Mouse (Mus musculus) adrenal gland, adult 18-20 months (tissue): ENCODE data around the gene Prkcz. TPM values are rescaled to one million over a fixed set of nuclear protein-coding genes. Genes with fewer than 3 reads are reported as not detected.
A peak's percentile ranks its signal among the peaks of the same experiment; 100 is the strongest.

Experiments used
- DNase-seq, 2 experiments: peaks; one replicate each; pipeline ENCODE4 v3.0.0; 2021 to 2022; ENCODE audit warnings: low spot score in 2 of 2
- total RNA-seq, 2 experiments: library from RNA; stranded (reverse); gene quantifications; 1 replicate in 1 of 2; 2 replicates in 1 of 2; pipeline ENCODE4 v1.2.3; 2021

Prkcz gene
- total RNA-seq, 2 experiments from 2014 or later, result 5.5 to 7.6 TPM

DNA sequence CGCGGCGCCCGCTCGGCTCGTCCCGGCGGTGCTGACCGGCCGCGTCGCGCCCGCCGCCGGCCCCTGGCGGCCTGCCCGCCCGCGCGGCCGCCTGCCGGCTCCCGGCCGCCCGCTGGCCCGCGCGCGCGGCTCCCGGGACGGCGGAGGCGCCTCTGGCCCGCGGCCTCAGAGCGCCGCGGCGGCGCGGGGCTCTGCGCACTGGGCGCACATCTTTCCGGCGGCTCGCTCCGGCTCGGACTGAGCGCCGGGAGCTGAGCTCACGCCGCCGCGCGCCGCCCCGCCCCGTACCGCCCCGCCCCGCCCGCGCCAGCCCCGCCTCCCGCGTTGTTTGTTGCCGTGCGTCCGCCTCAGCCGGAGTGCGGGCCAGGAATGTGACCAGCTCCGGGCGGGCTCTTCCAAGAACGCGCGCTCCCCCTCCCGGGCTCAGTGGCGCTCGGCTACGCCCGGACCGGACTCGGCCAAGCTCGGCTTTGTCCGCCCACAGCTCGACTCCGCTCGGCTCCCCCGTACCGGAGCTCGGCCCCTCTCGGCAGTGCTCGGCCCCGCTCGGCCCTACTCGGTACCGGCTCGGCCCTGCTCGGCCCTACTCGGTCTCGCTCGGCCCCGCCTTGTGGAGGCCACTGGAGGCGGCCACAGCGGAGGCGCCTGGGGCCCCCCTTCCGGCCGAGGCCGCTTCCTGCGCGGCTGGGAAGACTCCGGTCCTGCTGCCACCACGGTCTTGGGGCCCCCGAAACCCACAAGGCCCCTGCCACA is 138.1 kb downstream of the Prkcz start:
- DNase-seq, result peak; percentile 100

GRCm38 (mm10) chr4:155222552-155222840 is 138.7 kb downstream of the Prkcz start, which contains the start of gene Ski:
Gene Ski (minus strand): TSS chr4:155222592.
- no peak for DNase-seq

DNA sequence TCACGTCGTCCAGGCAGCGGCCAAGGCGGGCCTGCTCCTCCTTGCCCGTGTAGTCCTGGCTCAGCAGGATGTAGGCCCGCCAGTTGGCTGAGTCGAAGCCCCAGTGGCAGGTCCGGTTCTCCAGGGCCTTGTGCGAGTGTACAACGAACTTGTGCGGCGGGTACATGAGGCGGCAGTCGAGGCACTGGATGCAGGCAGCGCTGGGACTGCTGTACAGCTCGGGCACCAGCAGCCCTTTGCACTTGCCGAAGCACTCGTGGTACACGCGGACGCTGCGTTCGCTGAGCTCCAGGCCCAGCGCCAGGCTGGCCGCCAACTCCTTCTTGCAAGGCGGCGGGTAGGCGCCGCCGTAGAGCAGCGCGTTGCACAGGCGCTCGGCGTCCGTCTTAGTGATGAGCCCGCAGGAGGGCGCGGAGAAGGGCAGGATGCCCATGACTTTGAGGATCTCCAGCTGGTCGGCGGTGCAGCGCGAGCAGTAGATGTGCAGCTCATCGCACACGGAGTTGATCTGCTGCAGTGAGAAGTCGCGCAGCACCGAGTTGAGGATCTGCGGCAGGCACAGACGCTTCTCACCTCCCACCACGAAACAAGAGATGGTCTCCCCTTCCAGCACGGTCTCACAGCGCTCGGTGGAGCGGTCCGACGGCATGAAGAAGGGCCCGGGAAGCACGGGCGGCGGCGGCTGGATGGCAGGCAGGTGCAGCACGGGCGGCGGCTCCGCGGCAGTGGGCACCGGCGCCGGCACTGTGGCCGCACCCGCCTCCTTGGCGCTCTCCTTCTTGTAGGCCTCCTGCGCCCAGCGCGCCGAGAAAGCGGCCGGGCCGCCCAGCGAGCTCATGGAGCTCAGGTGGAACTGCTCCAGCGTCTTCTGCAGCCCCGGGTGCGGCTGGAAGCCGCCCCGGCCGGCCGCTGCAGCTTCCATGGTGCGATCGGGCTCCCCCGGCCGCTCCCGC is 139.3 kb downstream of the Prkcz start:
- DNase-seq, result peak; percentile 69

DNA sequence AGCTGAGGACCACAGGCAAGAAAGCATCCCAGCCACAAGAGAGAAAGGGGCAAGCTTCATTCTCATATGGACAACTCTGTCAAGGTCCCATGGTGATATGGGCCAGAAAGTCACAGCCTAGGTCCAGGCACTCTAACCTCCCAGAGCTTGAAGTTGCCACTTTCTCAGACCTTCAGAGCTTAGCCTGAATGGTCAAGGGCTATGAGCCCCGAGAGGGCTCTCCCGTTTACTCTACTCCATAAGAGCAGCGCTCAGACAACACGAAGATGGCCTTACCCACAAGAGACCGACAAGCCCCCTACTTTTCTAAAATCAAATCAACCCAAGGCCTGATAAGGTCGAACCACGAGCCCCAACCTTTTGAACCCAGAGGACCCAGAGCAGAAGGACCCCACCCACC is 140.1 kb downstream of the Prkcz start:
- DNase-seq, result no peak

GRCm38 (mm10) chr4:155220213-155221100 is 140.7 kb downstream of the Prkcz start:
- DNase-seq, result peak in 1 of 2 experiments; percentile 42

GRCm38 (mm10) chr4:155219271-155220212 is 141.6 kb downstream of the Prkcz start:
- no peak for DNase-seq

DNA sequence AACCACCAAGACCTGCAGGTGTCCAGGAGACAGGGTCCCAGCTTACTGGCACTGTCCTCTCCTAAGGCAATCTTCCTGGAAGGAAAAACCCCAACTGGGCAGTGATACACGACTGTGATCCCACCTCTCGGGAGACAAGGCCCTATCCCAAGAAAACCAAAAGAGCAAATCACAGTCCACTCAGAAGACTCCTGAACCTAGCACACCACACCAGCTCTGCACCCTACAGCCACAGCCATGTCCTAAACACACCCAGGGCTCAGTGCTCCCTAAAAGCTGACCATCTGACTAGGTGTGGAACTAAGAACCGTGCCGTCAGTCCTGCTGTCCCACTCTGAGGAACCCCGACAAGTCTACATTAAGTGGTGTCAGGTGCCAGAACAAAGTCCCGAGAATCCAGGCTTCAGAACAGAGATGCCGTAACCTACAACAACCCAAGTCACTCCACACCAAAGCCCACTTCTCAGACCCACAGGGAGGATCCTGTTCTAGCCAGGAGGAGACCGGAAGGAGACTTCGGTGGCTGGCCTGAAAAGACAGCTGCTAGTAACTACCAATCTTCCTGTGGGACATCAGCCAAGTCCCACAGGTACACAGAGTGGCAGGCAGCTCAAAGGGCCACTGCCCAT is 142.9 kb downstream of the Prkcz start:
- no peak for DNase-seq

DNA sequence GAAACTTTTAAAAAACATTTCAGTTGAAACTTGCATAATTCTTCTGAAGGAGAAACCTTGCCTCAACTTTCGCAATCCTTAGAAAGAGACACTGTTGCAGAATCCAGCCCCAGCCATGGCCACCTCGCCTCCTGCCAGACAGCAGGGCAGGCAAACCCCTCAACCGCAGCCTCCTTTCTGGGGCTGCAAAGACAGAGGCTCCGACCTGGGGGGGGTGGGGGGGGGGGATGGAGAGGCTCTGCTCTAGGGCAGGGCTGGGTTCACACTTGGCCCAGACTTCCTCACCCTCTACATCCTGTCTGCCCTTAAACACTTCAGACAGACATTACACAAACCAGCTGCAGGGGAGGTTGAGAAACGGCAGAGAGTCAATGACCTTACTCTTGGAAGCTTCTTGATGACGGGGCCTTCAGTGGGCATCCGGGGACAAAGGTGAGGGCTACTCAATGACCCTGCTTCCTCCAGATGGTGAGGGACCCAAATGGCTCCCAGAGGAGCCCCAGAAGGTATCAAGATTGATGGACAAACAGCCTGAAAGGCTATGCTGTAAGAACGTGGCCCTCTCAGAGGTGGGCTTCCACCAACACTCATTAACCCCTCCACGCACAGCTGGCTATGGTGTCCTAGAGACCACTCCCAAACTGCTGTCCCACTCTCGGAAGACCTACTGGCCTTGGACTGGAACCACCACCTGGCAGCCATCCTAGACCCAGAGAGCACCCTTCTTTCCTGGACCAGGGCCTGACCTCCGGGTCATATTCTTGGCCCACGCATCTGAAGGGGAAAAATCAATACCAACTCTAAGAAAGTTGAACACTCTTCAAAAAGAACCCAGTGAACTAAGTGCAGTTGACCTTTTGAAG is 143.7 kb downstream of the Prkcz start:
- DNase-seq, result peak in 1 of 2 experiments; percentile 32

DNA sequence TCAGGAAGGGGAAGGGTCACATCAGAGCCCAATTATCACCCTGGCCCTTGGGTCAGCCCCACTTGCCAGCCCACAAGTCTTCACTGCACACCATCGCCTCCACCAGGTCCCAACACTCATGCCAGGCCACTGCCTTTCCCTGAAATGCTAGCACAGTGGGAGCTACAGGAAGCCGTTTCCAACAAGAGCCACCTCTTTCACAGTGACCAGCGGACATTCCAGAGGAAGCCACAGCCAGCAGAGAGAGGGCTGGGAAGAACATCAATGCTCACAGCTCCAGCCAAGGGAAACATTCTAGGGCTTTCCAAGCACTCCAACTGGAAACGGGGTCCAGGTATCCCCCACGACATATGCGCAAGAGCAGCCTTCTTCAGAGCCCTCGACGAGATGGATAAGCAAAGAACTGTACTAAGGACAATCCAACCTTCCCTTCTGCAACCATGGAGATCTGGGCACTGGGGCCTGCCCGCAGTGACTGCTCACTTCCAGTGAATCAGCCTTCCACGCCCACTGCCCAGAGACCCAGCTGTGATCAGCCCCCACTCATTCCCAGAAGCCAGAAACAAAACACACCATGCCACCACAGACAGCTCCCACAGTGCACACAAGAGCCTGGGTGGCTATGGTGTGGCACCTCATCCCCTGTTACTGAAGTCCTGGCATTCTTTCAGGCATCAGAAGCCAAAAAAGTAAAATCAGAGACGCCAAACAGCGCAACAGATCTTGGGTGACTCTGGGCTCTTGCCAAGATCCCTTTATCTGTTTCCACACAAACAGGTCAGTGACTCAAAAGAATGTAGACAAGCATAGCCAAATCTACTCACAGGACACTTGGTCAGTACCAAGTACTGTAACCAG is 145.2 kb downstream of the Prkcz start:
- DNase-seq, result peak in 1 of 2 experiments; percentile 38

DNA sequence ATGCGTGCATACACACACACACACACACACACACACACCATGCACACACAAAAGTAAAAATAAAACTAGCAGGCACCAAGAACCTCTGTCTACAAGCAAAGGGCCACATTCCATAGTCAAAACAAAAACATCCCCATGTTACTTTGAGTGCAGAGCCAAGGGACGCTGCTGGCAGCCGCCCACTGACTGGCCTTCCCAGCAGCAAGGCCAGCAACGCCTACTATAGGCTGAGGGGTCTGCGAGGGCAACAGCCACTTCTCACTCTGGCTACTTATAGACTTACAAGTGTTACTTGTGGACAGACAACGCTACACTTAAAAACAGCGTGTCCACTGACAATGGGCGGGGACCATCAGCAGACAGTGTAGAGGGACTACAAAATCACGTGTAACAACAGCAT is 146.0 kb downstream of the Prkcz start:
- DNase-seq, result no peak

- no peak for DNase-seq
These were observed 146.4 kb downstream of the Prkcz start for GRCm38 (mm10) chr4:155214793-155215192.

GRCm38 (mm10) chr4:155214188-155214587 is 147.0 kb downstream of the Prkcz start:
- no peak for DNase-seq

DNA sequence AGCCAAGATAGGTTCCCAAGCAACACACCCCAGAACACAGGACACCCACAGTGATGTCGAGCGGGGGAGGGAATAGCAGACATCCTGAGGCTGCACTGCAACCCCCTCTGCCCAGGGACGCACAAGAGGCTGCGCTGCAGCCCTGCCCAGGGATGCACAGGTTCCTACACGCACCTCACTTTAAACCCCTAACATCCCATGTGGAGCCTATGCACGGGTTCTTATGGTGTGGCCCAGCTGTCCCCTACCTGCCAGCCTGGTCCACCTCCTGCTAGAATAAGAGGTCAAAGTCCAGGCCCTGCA is 147.5 kb downstream of the Prkcz start:
- no peak for DNase-seq

DNA sequence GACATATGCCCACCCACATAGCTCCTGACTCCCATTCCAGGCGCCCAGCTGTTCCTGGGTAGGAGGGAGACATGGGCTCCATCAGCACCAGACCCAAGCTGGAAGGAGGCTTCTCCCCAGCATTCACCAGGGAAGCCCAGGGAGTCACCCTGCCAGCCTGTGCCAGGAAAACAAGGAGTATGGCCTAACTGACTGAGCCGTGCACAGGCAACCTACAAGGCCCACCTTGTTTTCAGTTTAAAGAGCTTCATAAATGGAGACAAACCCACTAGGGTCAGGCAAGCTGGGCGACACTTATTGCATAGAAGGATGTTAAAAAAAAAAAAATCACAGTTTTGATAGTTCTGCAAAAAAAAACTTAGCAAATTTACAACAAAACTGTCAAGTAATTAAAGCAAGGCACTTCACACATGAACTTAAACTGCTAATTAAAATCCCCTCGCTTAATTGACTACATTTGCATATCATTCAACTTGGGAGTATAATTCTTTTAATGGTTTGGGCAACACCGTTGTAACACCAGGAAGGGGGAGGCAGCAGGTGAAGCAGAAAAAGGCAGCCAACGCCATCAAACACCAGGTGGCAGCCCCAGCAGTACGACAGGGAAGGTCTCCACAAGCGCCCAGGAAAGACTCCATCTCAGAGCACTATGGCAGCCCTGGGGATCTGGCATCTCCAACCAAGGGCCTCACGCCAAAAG is 148.0 kb downstream of the Prkcz start:
- DNase-seq, result no peak
